Mouse (Mus musculus) frontal cortex, adult 2 months (tissue): ENCODE measurements around the gene Ndst2. TPM values are rescaled to one million over a fixed set of nuclear protein-coding genes. Genes with fewer than 3 reads are reported as not detected.

Experiments
- polyA plus RNA-seq: library from polyadenylated mRNA; depleted of rRNA; stranded (reverse); fragments of >200 nt; gene quantifications from 2 replicates; pipeline ENCODE4 v1.2.3, GENCODE M21; 2012; rRNA removed

The Ndst2 gene
- polyA plus RNA-seq, 1 experiment = 24.8 TPM

Other genes starting within 250 kb of the Ndst2 start
- 0.36 and 0.62 TPM in 2 replicates for gene Mss51, start 237.7 kb downstream of the Ndst2 start, polyA plus RNA-seq
- gene Ppp3cb, start 188.0 kb downstream of the Ndst2 start, polyA plus RNA-seq = 173 and 179 TPM in 2 replicates
- 40.5 and 45.0 TPM in 2 replicates for gene Usp54, start 93.5 kb downstream of the Ndst2 start, polyA plus RNA-seq
- gene Myoz1, start 78.0 kb downstream of the Ndst2 start, polyA plus RNA-seq = 1.4 and 2.2 TPM in 2 replicates
- 0.29 and 0.40 TPM in 2 replicates for gene Synpo2l, start 66.2 kb downstream of the Ndst2 start, polyA plus RNA-seq
- 81.0 and 91.9 TPM in 2 replicates for gene Sec24c, start 60.3 kb downstream of the Ndst2 start, polyA plus RNA-seq
- 15.2 and 15.3 TPM in 2 replicates for gene Fut11, start 39.6 kb downstream of the Ndst2 start, polyA plus RNA-seq
- 65.6 and 79.4 TPM in 2 replicates for gene Chchd1, start 31.6 kb downstream of the Ndst2 start, polyA plus RNA-seq
- gene Zswim8, start 27.0 kb downstream of the Ndst2 start, polyA plus RNA-seq = 172 and 188 TPM in 2 replicates
- 201 and 208 TPM in 2 replicates for gene Camk2g, start 59.5 kb upstream of the Ndst2 start, polyA plus RNA-seq
- gene Plau, start 102.1 kb upstream of the Ndst2 start, polyA plus RNA-seq = 1.9 and 2.3 TPM in 2 replicates
- gene Vcl, start 194.8 kb upstream of the Ndst2 start, polyA plus RNA-seq = 24.8 and 25.3 TPM in 2 replicates